Comparison of ENCODE assay signal across 8 mouse cellular contexts in genomic region chr17:46546591-46546990, GRCm38 (mm10). TPM values are rescaled to one million over a fixed set of nuclear protein-coding genes. Genes with fewer than 3 reads are reported as not detected.
DNase-seq lines count a peak whose midpoint lies in the region; ATAC-seq and TF ChIP-seq lines count a peak whose summit lies in the region.

No protein-coding gene starts in this region.

- WGBS in heart, embryonic 14.5 days = 11% methylated on average over 7 of the region's 7 CpGs
- 6% methylated on average over 7 of the region's 7 CpGs for WGBS in forebrain, embryonic 16.5 days
- 29% methylated on average over 7 of the region's 7 CpGs for WGBS in liver, embryonic 16.5 days (ENCODE audit: insufficient replicate concordance)

- H3K9ac ChIP-seq in heart, embryonic 14.5 days (ENCODE audit: low read length) = peak overlapping the region; percentile 83
- peak overlapping the region; percentile 34 for H3K9ac ChIP-seq in ES-E14 (ENCODE audit: insufficient read depth, low read depth, low read length, poor library complexity, severe bottlenecking)
- H3K9ac ChIP-seq in forebrain, embryonic 16.5 days (replicated peaks; ENCODE audit: low read depth, low read length) = peak overlapping the region; percentile 93
- H3K9ac ChIP-seq in liver, embryonic 16.5 days (ENCODE audit: low read depth, low read length) = no peak overlapping the region

- peaks cover 10 to 21% of the 10 kb centered on the region in 2 experiments for H3K4me1 ChIP-seq in heart, embryonic 14.5 days (ENCODE audit: control insufficient read depth in 2 of 2, insufficient read depth in 2 of 2, low read length in 2 of 2)
- H3K4me1 ChIP-seq in ES-E14 (ENCODE audit: control insufficient read depth in 2 of 2, insufficient read depth in 2 of 2, low read length in 2 of 2, poor library complexity in 1 of 2) = peaks cover 3 to 25% of the 10 kb centered on the region in 2 experiments; a peak in 3 of 4 replicates
- H3K4me1 ChIP-seq in forebrain, embryonic 16.5 days (replicated peaks; ENCODE audit: control insufficient read depth, insufficient read depth, low read length) = peaks cover 14% of the 10 kb centered on the region
- H3K4me1 ChIP-seq in liver, embryonic 16.5 days (ENCODE audit: control insufficient read depth, low read depth, low read length) = peaks cover 3% of the 10 kb centered on the region; the same call in 1 of the 2 replicates

- peaks cover 44% of the 10 kb centered on the region for H3K36me3 ChIP-seq in heart, embryonic 14.5 days (ENCODE audit: control insufficient read depth, insufficient read depth, low read length)
- H3K36me3 ChIP-seq in ES-E14 (ENCODE audit: control insufficient read depth, insufficient read depth, low read length, poor library complexity, severe bottlenecking) = peaks cover 22% of the 10 kb centered on the region
- peaks cover 16% of the 10 kb centered on the region for H3K36me3 ChIP-seq in forebrain, embryonic 16.5 days (ENCODE audit: control insufficient read depth, insufficient read depth)
- peaks cover 6% of the 10 kb centered on the region; the same call in 1 of the 2 replicates for H3K36me3 ChIP-seq in liver, embryonic 16.5 days (ENCODE audit: control insufficient read depth, insufficient read depth)

- peak overlapping the region; percentile 88 for H3K4me2 ChIP-seq in heart, embryonic 14.5 days (ENCODE audit: low read length)
- peak overlapping the region; percentile 77 for H3K4me2 ChIP-seq in forebrain, embryonic 16.5 days (ENCODE audit: low read length)
- peak overlapping the region; percentile 64 for H3K4me2 ChIP-seq in liver, embryonic 16.5 days (ENCODE audit: low read depth, low read length)

- in situ Hi-C loops in ES-E14 (cut with MboI; ENCODE audit: low sequenced_read_pairs in 2 of 2, unreplicated experiment in 2 of 2) = no loop called here

- DNase-seq in heart, adult 18-20 months = no peak
- no peak for DNase-seq in ES-E14 (ENCODE audit: low read depth, low spot score)
- no peak for DNase-seq in layer of hippocampus, postnatal 10 days (ENCODE audit: low spot score in 2 of 2)
- no peak for DNase-seq in spleen, adult 18-20 months
- no peak for DNase-seq in gastrocnemius, adult 8-10 months (ENCODE audit: low spot score in 2 of 2)

- H3K27ac ChIP-seq in heart, embryonic 14.5 days (replicated peaks in 1 of 2; ENCODE audit: control insufficient read depth in 1 of 2, insufficient read depth in 1 of 2, low read depth in 2 of 2, low read length in 2 of 2) = peak overlapping the region in 1 of 2 experiments; percentile 60; a peak in 2 of 4 replicates
- H3K27ac ChIP-seq in ES-E14 (ENCODE audit: insufficient read depth, low read depth, low read length, poor library complexity, severe bottlenecking) = no peak overlapping the region
- H3K27ac ChIP-seq in forebrain, embryonic 16.5 days (ENCODE audit: low read length) = no peak overlapping the region
- no peak overlapping the region for H3K27ac ChIP-seq in liver, embryonic 16.5 days (ENCODE audit: low read length)

- no peaks in the 10 kb centered on the region for H3K27me3 ChIP-seq in heart, embryonic 14.5 days (ENCODE audit: control insufficient read depth, insufficient read depth, low read length)
- no peaks in the 10 kb centered on the region for H3K27me3 ChIP-seq in forebrain, embryonic 16.5 days (replicated peaks; ENCODE audit: control insufficient read depth, insufficient read depth, low read length)
- H3K27me3 ChIP-seq in liver, embryonic 16.5 days (ENCODE audit: control insufficient read depth, insufficient read depth, low read depth, low read length) = peaks cover 22% of the 10 kb centered on the region

- no peak for ATAC-seq in heart, embryonic 14.5 days (ENCODE audit: insufficient number of reproducible peaks, insufficient read depth, low FRiP score, low read depth)
- no peak for ATAC-seq in forebrain, embryonic 16.5 days
- no peak for ATAC-seq in liver, embryonic 16.5 days (ENCODE audit: low read depth)

- H3K4me3 ChIP-seq in heart, embryonic 14.5 days (ENCODE audit: control insufficient read depth in 1 of 2, insufficient read depth in 1 of 2, low read depth in 1 of 2, low read length in 2 of 2) = peak overlapping the region; percentile 62 to 65
- H3K4me3 ChIP-seq in ES-E14 (ENCODE audit: insufficient read depth in 1 of 2, low read depth in 1 of 2, low read length in 2 of 2, poor library complexity in 1 of 2, severe bottlenecking in 1 of 2) = peak overlapping the region; percentile 61 to 71; a peak in 3 of 4 replicates
- H3K4me3 ChIP-seq in forebrain, embryonic 16.5 days (replicated peaks; ENCODE audit: low read length) = peak overlapping the region; percentile 87
- peak overlapping the region; percentile 56 for H3K4me3 ChIP-seq in liver, embryonic 16.5 days (ENCODE audit: low read depth, low read length)

- H3K9me3 ChIP-seq in heart, embryonic 14.5 days (ENCODE audit: control insufficient read depth, low read length) = no peaks in the 10 kb centered on the region
- no peaks in the 10 kb centered on the region for H3K9me3 ChIP-seq in ES-E14 (ENCODE audit: control insufficient read depth, insufficient read depth, low read depth, low read length)
- H3K9me3 ChIP-seq in forebrain, embryonic 16.5 days (ENCODE audit: control insufficient read depth, low read length) = no peaks in the 10 kb centered on the region
- H3K9me3 ChIP-seq in liver, embryonic 16.5 days (replicated peaks; ENCODE audit: control insufficient read depth, low read length) = no peaks in the 10 kb centered on the region

TF ChIP-seq in ES-E14, 5 proteins besides CTCF, POLR2A, EP300 and RAD21:
- TF ChIP-seq HCFC1 (IDR thresholded peaks at IDR 0.05; ENCODE audit: borderline replicate concordance, insufficient read depth, low read length) (no peak), MAFK (IDR thresholded peaks at IDR 0.05; ENCODE audit: insufficient read depth, low read depth, low read length) (no peak), ZC3H11A (IDR thresholded peaks at IDR 0.05; ENCODE audit: borderline replicate concordance, low read depth, low read length) (no peak), CHD2 (IDR thresholded peaks at IDR 0.05; ENCODE audit: low read depth, low read length) (no peak), ZNF384 (IDR thresholded peaks at IDR 0.05; ENCODE audit: low read depth, low read length) (no peak)

RNA-seq across cellular contexts. Expression of gene Cul9, which starts 0.4 kb away (rescaled TPM):
- polyA plus RNA-seq in heart, embryonic 14.5 days (2014; fragmentation: Nextera tagmentation; extraction: Ambion mirVana) = 4.6 and 5.1 TPM in 2 replicates
- 10 to 100 TPM; 23.9 to 25.7 TPM for total RNA-seq in heart, adult 18-20 months (2021)
- 1.8 and 4.5 TPM in 2 replicates for total RNA-seq in ES-E14 (2012; rRNA removed)
- 17.3 and 19.8 TPM in 2 replicates for polyA plus RNA-seq in forebrain, embryonic 16.5 days (2015; fragmentation: Nextera tagmentation; extraction: Ambion mirVana)
- 0.60 and 0.76 TPM in 2 replicates for polyA plus RNA-seq in liver, embryonic 16.5 days (2015; fragmentation: Nextera tagmentation; extraction: Ambion mirVana)
- 10 to 100 TPM; 42.1 to 52.6 TPM for total RNA-seq in layer of hippocampus, postnatal 10 days (2021)
- 10 to 100 TPM; 15.2 to 16.6 (median 15.4) TPM for total RNA-seq in gastrocnemius, adult 8-10 months (2022)

RNA-seq across cellular contexts. Expression of gene Srf, which starts 9.4 kb away (rescaled TPM):
- polyA plus RNA-seq in heart, embryonic 14.5 days (2014; fragmentation: Nextera tagmentation; extraction: Ambion mirVana) = 15.6 and 17.8 TPM in 2 replicates
- 10 to 100 TPM; 88.4 to 93.6 TPM for total RNA-seq in heart, adult 18-20 months (2021)
- 65.2 and 75.6 TPM in 2 replicates for total RNA-seq in ES-E14 (2012; rRNA removed)
- 3.4 and 3.6 TPM in 2 replicates for polyA plus RNA-seq in forebrain, embryonic 16.5 days (2015; fragmentation: Nextera tagmentation; extraction: Ambion mirVana)
- 1.8 and 2.0 TPM in 2 replicates for polyA plus RNA-seq in liver, embryonic 16.5 days (2015; fragmentation: Nextera tagmentation; extraction: Ambion mirVana)
- total RNA-seq in layer of hippocampus, postnatal 10 days (2021) = 10 to 100 TPM; 46.4 to 53.9 TPM
- 10 to 100 TPM; 81.6 to 89.5 (median 87.8) TPM for total RNA-seq in gastrocnemius, adult 8-10 months (2022)

RNA-seq across cellular contexts. Expression of gene Dnph1, which starts 50.1 kb away (rescaled TPM):
- 25.8 and 26.4 TPM in 2 replicates for polyA plus RNA-seq in heart, embryonic 14.5 days (2014; fragmentation: Nextera tagmentation; extraction: Ambion mirVana)
- total RNA-seq in heart, adult 18-20 months (2021) = 1 to 10 TPM; 1.2 to 1.5 TPM
- 44.1 and 48.2 TPM in 2 replicates for total RNA-seq in ES-E14 (2012; rRNA removed)
- 26.0 and 26.6 TPM in 2 replicates for polyA plus RNA-seq in forebrain, embryonic 16.5 days (2015; fragmentation: Nextera tagmentation; extraction: Ambion mirVana)
- 12.7 and 15.6 TPM in 2 replicates for polyA plus RNA-seq in liver, embryonic 16.5 days (2015; fragmentation: Nextera tagmentation; extraction: Ambion mirVana)
- 1 to 10 TPM; 6.0 to 7.6 TPM for total RNA-seq in layer of hippocampus, postnatal 10 days (2021)
- total RNA-seq in gastrocnemius, adult 8-10 months (2022) = 1 to 10 TPM; 5.2 to 8.5 (median 7.1) TPM

RNA-seq across cellular contexts. Expression of gene Ttbk1, which starts 59.1 kb away (rescaled TPM):
- polyA plus RNA-seq in heart, embryonic 14.5 days (2014; fragmentation: Nextera tagmentation; extraction: Ambion mirVana) = 0.16 and 0.18 TPM in 2 replicates
- under 1 TPM; 0.20 to 0.28 TPM for total RNA-seq in heart, adult 18-20 months (2021)
- 0.98 and 1.2 TPM in 2 replicates for total RNA-seq in ES-E14 (2012; rRNA removed)
- 5.1 and 5.6 TPM in 2 replicates for polyA plus RNA-seq in forebrain, embryonic 16.5 days (2015; fragmentation: Nextera tagmentation; extraction: Ambion mirVana)
- not detected in 2 replicates for polyA plus RNA-seq in liver, embryonic 16.5 days (2015; fragmentation: Nextera tagmentation; extraction: Ambion mirVana)
- total RNA-seq in layer of hippocampus, postnatal 10 days (2021) = 100 to 1,000 TPM; 106 to 107 TPM
- under 1 TPM; 0.05 to 0.16 (median 0.08) TPM for total RNA-seq in gastrocnemius, adult 8-10 months (2022)
